Mouse (Mus musculus): Measurements from ENCODE around the gene Cplx2. TPM values are rescaled to one million over a fixed set of nuclear protein-coding genes. Genes with fewer than 3 reads are reported as not detected.

Gene Cplx2
- 0.73 and 2.3 TPM in 2 replicates for total RNA-seq (2023)

DNA sequence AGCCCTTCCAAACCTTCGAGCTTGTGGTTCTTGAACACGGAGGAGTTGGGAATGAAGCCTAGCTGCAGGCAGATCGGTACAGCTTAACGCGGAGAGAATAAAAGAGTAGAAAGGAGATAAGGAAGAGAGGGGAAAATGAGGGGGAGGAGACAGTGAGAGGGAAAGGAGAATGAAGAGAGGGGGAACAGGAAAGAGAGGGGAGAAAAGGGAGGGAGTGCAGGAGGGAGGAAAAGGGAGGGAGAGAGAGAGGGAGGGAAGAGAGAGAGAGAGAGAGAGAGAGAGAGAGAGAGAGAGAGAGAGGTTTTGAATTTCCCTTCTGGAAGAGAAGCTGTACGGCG is at the start of gene Cplx2:
Cplx2 (plus strand) TSS at position 301 of the 338 bp plus-strand sequence.

Other genes with a start within 250 kb of the Cplx2 start
- gene Hrh2, start 179.2 kb upstream of the Cplx2 start, total RNA-seq (2023) = 30.3 and 32.5 TPM in 2 replicates
- gene Thoc3, start 97.5 kb downstream of the Cplx2 start, total RNA-seq (2023) = 16.2 and 18.5 TPM in 2 replicates
- 7.0 and 8.7 TPM in 2 replicates for gene Simc1, start 132.4 kb downstream of the Cplx2 start, total RNA-seq (2023)
- 33.0 and 41.5 TPM in 2 replicates for gene 4833439L19Rik, start 194.1 kb downstream of the Cplx2 start, total RNA-seq (2023)
- 2.4 and 3.3 TPM in 2 replicates for gene Arl10, start 203.7 kb downstream of the Cplx2 start, total RNA-seq (2023)
- gene Nop16, start 218.7 kb downstream of the Cplx2 start, total RNA-seq (2023) = 4.1 and 5.1 TPM in 2 replicates
- 51.2 and 66.0 TPM in 2 replicates for gene Higd2a, start 218.9 kb downstream of the Cplx2 start, total RNA-seq (2023)
- gene Cltb, start 240.0 kb downstream of the Cplx2 start, total RNA-seq (2023) = 5.9 TPM in 2 replicates